Mouse (Mus musculus) brain, embryonic 14.5 days (tissue): ENCODE results near the gene Cuedc2.

ENCODE experiments used
- CTCF ChIP-seq: fragments of 200-500 bp; IDR thresholded peaks from 2 replicates; pipeline ENCODE4 v1.5.1; 2012; ENCODE audit warnings: inconsistent platforms, mild to moderate bottlenecking, moderate library complexity, borderline replicate concordance; ENCODE audit not compliant: insufficient read depth, insufficient read length; ENCODE audit errors: extremely low read depth
- POLR2A ChIP-seq: fragments of 200-500 bp; IDR thresholded peaks from 2 replicates; pipeline ENCODE4 v1.6.1; 2012; ENCODE audit warnings: mild to moderate bottlenecking, inconsistent platforms, borderline replicate concordance; ENCODE audit not compliant: poor library complexity, insufficient read depth, insufficient read length, severe bottlenecking; ENCODE audit errors: extremely low read depth

- peak; percentile 21; the same call in 1 of the 2 replicates for TF ChIP-seq POLR2A
- no peak for TF ChIP-seq CTCF
Observed at GRCm38 (mm10) chr19:46326756-46327305, 11.7 kb downstream of the Cuedc2 start, which contains the start of gene Psd.
